Mouse (Mus musculus) adrenal gland, postnatal 4 days (tissue): Measurements from ENCODE around the gene Krt88. TPM values are rescaled to one million over a fixed set of nuclear protein-coding genes. Genes with fewer than 3 reads are reported as not detected.

Experiments used
- DNase-seq, 2 experiments: peaks; one replicate each; pipeline ENCODE4 v3.0.0; 2021 to 2022; ENCODE audit warnings: low spot score in 2 of 2, mixed read lengths in 2 of 2
- total RNA-seq, 2 experiments: library from RNA; stranded (reverse); gene quantifications; 2 replicates each; pipeline ENCODE4 v1.2.3; 2021

The Krt88 gene
- total RNA-seq, 2 experiments from 2014 or later: not detected

DNA sequence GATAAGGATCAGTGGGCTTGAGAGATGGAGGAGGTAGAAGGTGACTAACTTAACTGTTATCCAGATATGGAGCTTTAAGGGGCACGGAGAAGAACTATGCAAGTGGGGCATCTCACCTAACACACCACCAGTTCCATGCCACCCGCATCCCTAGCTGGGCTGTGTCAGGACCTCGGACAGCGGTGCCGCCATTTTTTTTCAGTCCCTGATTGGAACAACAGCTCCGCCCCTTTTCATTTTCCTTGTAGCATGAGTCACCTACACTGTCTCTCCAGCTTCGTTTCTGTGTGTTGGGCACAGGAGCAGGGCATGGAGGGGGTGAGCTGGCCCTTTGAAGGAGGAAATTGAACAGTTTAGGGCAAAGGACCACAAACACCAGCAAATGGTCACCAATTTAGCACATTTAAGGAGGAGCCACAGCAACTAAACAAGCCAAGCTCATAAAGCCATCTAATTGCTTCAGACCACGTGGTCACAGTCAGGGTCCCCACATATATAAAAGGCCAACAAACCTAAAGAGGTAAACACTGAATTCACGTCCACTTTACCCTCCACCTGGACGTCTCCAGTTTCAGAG lies 25.5 kb downstream of the Krt88 start, which contains the start of gene Krt86:
Gene Krt86 (plus strand): TSS at position 527 of the 577 bp plus-strand sequence.
- peak; percentile 18 to 22 for DNase-seq

DNA sequence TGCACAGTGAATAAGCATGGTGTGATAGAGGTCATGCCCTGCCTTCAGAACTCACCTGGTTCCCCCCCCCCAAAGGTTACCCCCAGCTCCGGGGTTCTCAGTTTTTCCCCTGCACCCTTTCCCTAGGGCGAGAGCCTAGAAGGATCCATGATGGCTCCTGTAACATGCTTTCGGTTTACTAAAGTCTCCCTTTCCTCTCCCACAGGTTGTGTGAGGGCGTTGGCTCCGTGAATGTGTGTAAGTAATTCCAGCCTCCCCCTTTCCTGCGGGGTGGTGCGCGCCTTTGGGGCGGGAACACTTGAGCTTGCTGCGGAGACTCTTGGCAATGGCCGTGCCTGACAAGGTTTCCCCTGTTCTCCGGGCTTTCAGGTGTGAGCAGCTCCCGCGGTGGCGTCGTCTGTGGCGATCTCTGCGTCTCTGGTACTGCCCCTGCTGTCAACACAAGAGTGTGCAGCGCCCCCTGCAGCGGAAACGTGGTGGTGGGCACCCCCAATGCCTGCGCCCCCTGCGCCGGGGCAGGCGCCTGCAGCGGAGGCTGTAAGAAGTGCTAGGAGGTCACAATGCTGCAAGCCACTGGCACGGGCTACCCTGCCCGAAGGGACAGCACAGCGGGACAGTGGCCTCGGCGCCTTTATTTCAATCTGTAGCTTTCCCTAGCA lies 31.6 kb downstream of the Krt88 start:
- peak in 1 of 2 experiments; percentile 13 for DNase-seq

DNA sequence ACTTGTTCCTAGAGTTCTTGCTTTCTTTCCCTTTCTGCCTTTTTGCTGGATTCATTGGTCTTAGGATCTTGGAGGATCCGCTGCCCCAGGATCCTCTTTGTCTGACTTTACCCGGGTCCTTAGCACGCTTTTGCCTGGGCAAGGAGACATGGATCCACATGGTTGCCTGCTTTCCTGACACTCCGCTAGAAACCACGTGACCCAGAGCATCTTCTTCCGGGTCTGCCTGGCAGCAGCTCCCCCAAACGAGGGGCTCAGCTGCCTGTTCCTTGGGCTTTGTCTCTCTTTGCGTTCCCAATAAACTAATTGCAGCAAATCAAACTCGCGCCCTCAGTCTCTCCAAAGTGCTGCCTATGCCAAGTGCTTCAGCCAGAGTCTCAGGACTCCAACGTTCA lies 32.1 kb downstream of the Krt88 start:
- no peak for DNase-seq

DNA sequence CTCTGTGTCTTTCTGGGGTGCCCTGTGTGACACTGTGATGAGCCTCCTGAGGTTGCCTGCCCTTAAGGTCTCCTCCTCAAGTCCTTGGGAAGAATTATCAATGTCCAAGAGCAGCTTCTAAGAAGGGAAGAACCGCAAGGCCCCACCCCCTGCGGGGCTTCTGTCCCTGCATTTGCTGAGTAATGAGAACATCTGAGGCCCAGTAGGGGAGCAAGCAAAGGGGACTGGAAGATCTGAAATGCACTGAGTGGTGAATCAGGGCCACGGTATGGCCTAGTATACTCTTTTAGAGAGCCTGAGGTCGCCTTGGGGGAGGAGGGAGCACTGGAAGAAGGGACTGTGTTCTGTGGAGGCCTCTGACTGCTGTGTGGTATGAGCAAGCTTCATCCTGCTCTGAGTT lies 34.5 kb downstream of the Krt88 start:
- no peak for DNase-seq

DNA sequence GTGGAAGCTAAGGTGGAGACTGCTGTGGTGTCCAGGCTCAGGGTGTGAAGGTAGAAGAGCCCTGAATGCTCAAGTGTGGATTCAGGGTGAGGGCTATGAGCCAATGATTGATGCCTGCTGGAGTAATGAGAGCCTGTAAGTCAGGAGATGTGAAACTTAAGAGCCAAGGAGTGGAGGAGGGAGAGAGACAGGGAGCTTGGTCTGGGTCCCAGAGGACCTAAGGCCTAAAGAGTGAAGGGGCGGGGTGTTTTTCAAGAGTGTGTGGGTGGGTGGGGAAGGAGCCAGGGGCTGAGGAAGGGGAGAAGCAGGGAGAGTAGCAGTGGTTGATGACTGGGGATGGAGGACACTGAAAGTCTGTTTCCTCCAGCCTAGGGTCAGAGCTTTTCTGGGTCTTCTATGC lies 36.1 kb downstream of the Krt88 start:
- DNase-seq: no peak

DNA sequence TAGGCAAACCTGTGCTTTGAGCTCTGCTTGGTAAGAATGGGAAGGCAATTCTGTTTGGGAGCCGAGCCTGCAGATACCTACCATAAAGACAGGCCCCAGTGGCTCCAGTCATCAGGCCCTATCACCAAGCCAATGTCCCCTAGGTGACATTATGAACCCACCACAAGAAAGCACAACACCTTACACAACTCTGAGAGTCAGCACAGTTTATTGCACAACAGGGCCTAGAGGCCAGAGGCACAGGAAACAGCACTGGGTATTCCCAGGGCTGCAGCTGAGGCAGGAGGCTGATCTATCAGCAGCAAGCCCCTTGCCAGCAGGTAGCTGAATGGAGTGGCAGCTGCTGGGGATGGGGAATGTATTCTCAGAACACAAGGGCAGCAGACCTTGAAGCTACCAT lies 37.4 kb downstream of the Krt88 start:
- DNase-seq: no peak

DNA sequence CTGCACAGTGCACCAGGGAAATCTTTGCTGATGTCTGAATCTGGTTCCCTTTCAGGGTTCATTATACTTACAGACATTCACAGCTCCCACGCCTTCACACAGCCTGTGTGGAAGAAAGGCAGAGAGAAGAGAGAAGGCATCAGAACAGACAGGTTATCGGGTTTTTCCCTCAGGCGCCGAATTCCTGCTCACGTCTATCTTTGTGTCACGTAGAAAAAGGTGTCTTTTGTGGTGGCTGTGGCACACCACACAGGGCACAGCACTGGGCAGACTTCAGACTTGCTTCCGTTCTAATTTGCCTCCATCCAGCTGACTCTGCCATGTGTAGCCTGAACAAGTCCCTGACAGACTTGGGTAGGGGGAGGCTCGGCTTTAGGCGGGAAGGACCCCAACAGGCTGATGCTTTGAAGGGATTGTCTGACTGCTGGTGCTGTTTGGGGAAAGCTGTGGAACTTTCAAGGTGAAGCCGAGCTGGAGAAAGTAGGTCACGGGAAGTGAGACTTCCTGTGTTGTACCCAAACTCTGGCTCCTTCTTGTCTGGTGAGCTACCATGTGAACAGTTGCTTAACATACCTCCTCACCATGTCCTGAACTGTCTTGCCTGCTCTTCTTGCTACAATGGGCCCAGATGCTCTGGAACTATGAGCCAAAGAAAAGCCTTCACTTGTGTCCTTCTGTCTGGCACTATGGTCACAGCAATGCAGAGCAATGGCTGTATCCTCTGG lies 38.5 kb downstream of the Krt88 start:
- no peak for DNase-seq

DNA sequence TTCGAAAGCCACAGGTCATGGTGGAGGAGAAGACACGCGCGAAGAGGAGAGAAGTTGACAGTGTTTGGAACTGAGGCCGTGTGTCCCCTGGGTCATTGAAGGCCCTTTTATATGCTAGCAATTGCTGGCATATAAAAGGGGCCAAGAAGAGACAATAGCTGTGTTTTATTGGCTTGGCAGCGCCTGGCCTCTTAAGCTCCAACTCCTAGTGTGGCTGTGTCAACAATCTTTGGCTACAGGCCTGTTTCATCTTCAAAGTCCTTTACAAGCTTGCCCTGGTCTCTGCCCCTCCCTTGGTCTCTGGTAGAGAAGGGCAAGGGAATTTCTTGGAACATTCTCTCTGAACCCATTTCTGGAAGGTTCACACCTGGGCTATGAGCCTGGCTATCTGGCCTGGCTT lies 43.9 kb downstream of the Krt88 start, which contains the start of gene Krt83:
Gene Krt83 (minus strand): TSS at position 82 of the 400 bp plus-strand sequence.
- no peak for DNase-seq

DNA sequence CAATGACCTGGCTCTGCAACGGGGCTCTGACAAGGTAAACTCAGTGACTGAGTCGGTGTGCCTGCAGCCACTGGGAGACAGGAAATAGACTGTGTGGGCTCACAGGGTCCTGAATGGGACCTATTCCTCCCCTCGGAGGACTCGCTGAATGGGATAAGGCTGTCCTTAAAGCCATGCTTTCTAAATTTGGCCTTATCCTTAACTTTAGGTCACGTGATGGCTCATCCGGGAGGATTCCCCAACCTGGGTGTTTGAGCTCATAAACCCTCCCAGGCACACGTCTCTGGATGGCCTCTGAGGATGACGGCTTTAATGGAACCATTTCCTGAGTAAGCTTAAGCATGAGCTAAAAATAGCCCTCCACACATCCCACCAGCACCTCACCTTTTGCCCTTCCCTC lies 45.2 kb downstream of the Krt88 start:
- no peak for DNase-seq

DNA sequence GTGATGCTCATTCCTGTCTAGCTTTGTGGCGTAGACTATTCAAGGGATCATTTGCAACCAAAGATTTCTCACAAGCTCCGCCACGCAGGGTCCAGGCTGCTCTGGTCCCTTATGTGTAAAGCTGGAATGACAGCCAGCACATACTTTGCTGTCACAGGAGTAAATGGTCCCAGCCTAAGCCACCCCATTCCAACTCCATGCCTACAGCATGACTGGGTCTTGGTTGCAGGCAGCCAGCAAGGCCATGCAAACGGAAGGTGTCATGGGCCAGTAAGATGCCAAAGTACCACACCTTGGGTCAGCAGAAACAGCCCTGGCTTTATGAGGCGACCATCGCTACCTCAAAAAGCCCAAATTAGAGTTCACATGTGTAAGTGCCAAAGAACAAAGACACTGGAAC lies 46.2 kb downstream of the Krt88 start:
- DNase-seq: no peak

DNA sequence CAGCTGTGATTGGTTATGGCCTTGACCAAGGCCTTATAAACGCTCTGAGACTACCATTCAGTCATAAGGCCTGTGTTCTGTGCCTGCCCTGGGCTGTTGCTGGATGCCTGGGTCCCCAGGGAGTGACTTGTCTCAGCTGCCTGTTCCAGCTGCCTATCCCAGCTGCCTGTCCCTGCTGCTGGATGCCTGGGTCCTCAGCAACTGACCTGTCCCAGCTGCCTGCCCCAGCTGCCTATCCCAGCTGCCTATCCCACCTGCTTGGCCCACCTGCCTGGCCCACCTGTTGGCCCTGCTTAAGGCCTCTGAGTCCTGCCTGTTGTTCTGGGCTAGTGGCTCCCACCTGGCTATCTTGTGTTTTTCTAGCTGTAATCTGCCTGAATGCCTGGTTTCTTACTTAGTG lies 46.7 kb downstream of the Krt88 start:
- DNase-seq: no peak

DNA sequence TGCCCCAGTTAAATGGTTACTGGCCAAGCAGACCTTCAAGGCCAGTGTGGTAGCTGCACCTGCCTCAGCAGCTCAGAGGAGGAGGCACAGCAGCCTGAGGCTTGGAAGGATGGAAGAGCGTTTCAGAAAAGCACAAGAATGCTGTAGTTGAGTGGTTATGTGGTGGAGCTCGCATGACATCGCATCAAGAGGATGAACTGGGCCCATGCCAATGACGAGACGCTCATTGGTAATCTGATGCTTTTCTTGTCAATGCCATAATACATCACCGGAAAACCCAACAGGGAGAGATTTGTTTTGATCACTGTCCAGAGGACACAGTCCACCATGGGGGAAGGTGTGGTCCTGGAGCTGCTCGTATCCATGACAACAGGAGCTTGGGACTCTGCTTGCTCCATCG lies 47.7 kb downstream of the Krt88 start:
- DNase-seq: no peak

DNA sequence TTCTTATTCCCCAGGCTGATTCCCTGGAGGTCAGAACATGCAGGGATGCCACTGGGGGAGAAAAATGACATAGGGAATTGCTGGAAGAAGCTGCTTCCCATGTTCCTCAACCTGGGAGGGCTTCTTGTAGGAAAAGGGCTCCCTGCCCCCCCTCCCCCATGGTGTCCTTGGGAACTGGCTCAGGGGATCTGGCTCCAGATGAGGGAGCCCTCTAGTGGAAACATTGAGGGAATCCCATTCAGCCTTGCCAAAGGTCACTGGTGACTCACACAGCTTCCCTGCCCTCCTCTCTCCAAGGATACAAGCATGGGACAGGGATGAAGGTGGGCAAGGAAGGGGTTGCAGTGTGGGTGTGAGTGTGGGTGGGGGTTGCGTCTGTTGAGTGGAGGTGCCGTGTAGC lies 49.6 kb downstream of the Krt88 start:
- peak in 1 of 2 experiments; percentile 27 for DNase-seq

Other genes starting within 250 kb of the Krt88 start
- 10 to 100 TPM; 18.6 to 20.3 TPM for gene Grasp, start 223.6 kb upstream of the Krt88 start, total RNA-seq
- gene Nr4a1, start 193.5 kb upstream of the Krt88 start, total RNA-seq: 10 to 100 TPM; 64.5 to 79.0 TPM
- 10 to 100 TPM; 37.8 to 38.9 TPM for gene Atg101, start 163.5 kb upstream of the Krt88 start, total RNA-seq
- gene 6030408B16Rik, start 154.5 kb upstream of the Krt88 start, total RNA-seq: 1 to 10 TPM; 2.6 to 3.4 TPM
- 1 to 10 TPM in 1 of 2 experiments, under 1 TPM in 1; 0.45 to 1.1 TPM for gene Krt80, start 77.6 kb upstream of the Krt88 start, total RNA-seq
- 10 to 100 TPM in 1 of 2 experiments, 1 to 10 TPM in 1; 4.1 to 12.3 TPM for gene Krt7, start 36.7 kb upstream of the Krt88 start, total RNA-seq
- gene Krt87, start 8.9 kb upstream of the Krt88 start, total RNA-seq: not detected
- not detected for gene Krt81, start 16.0 kb downstream of the Krt88 start, total RNA-seq
- gene Krt86, start 25.7 kb downstream of the Krt88 start, total RNA-seq: not detected
- gene Krt83, start 43.8 kb downstream of the Krt88 start, total RNA-seq: not detected
- gene Gm49425, start 69.5 kb downstream of the Krt88 start, total RNA-seq: not detected
- gene Krt84, start 85.1 kb downstream of the Krt88 start, total RNA-seq: not detected
- not detected for gene Krt82, start 102.9 kb downstream of the Krt88 start, total RNA-seq
- gene Krt90, start 115.2 kb downstream of the Krt88 start, total RNA-seq: under 1 TPM; 0.31 to 0.34 TPM
- not detected for gene Krt75, start 126.2 kb downstream of the Krt88 start, total RNA-seq
- gene Gm5414, start 180.4 kb downstream of the Krt88 start, total RNA-seq: not detected
- gene Gm5478, start 199.6 kb downstream of the Krt88 start, total RNA-seq: not detected
- not detected for gene Krt6b, start 232.5 kb downstream of the Krt88 start, total RNA-seq
- not detected for gene Krt6a, start 246.6 kb downstream of the Krt88 start, total RNA-seq